Mouse (Mus musculus): ENCODE measurements around the gene Rgs16.

- TF ChIP-seq CTCF (IDR thresholded peaks at IDR 0.05; ENCODE audit: borderline replicate concordance, control insufficient read depth, extremely low read depth, insufficient read depth, low read length, poor library complexity): no peak
- no peak for TF ChIP-seq POLR2A (IDR thresholded peaks at IDR 0.05; ENCODE audit: control insufficient read depth, extremely low read depth, insufficient read depth, low read length, poor library complexity)
These were observed 36.6 kb upstream of the Rgs16 start for GRCm38 (mm10) chr1:153703445-153703991.
